Mouse (Mus musculus): ENCODE measurements around the gene Zfp598. TPM values are rescaled to one million over a fixed set of nuclear protein-coding genes. Genes with fewer than 3 reads are reported as not detected.

Zfp598 gene
- polyA plus RNA-seq, 2 experiments, result 29.9 to 91.4 TPM

DNA sequence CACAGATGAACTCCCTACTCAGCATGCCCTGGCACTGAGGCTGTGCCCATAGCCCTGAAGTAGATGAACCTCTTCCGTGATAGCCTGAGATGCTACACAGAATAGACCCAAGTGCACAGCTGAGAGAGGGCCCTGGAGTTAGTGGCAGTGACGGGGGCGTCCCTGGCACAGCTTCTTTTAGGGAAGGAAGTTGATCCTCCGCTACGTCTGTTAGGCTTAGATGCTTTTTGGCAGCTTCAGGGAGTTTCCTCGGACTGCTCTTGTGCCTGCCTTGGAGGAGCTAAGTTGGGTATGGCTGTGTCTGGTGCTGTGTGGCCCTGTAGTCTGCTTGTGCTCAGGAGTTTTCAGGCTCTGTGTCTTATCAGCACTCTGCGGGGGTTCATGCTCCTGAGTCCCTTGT, 4.8 kb downstream of the Zfp598 start:
- WGBS, result 85% methylated on average over 7 of the region's 7 CpGs
- Histone ChIP-seq H3K36me3 (ENCODE audit: control insufficient read depth, insufficient read depth, low read length) (peaks cover 28% of the 10 kb centered on the region), H3K4me1 (ENCODE audit: control insufficient read depth, insufficient read depth, low read length) (peaks cover 21% of the 10 kb centered on the region), H3K27me3 (ENCODE audit: control insufficient read depth, insufficient read depth, low read length) (no peaks in the 10 kb centered on the region), H3K9me3 (ENCODE audit: control insufficient read depth, low read length) (no peaks in the 10 kb centered on the region), H3K4me2 (replicated peaks; ENCODE audit: low read depth, low read length, severe bottlenecking) (no peak overlapping the region), H3K4me3 (replicated peaks; ENCODE audit: low read length) (no peak overlapping the region), H3K27ac (replicated peaks; ENCODE audit: low read depth, low read length) (no peak overlapping the region), H3K9ac (ENCODE audit: low read depth, low read length, severe bottlenecking) (no peak overlapping the region)
- TF ChIP-seq POLR2A (IDR thresholded peaks at IDR 0.05; ENCODE audit: borderline replicate concordance, extremely low read depth, insufficient read depth, insufficient read length), result no peak
- no peak for ATAC-seq (ENCODE audit: low FRiP score, low read depth)
- DNase-seq (ENCODE audit: low spot score), result no peak

GRCm38 (mm10) chr17:24676187-24676586, 6.7 kb downstream of the Zfp598 start:
- H3K9ac ChIP-seq (ENCODE audit: low read depth, low read length, severe bottlenecking), result no peak overlapping the region
- no peak overlapping the region for H3K4me2 ChIP-seq (replicated peaks; ENCODE audit: low read depth, low read length, severe bottlenecking)
- H3K4me1 ChIP-seq (ENCODE audit: control insufficient read depth, insufficient read depth, low read length), result peaks cover 12% of the 10 kb centered on the region
- WGBS, result 74% methylated on average over 2 of the region's 2 CpGs
- no peak overlapping the region for H3K27ac ChIP-seq (replicated peaks; ENCODE audit: low read depth, low read length)
- no peak overlapping the region for H3K4me3 ChIP-seq (replicated peaks; ENCODE audit: low read length)
- no peaks in the 10 kb centered on the region for H3K27me3 ChIP-seq (ENCODE audit: control insufficient read depth, insufficient read depth, low read length)
- ATAC-seq (ENCODE audit: low FRiP score, low read depth) (no peak), DNase-seq (ENCODE audit: low spot score) (peak; percentile 61)
- no peaks in the 10 kb centered on the region for H3K9me3 ChIP-seq (ENCODE audit: control insufficient read depth, low read length)
- peaks cover 47% of the 10 kb centered on the region for H3K36me3 ChIP-seq (ENCODE audit: control insufficient read depth, insufficient read depth, low read length)
- no peak for TF ChIP-seq POLR2A (IDR thresholded peaks at IDR 0.05; ENCODE audit: borderline replicate concordance, extremely low read depth, insufficient read depth, insufficient read length)

DNA sequence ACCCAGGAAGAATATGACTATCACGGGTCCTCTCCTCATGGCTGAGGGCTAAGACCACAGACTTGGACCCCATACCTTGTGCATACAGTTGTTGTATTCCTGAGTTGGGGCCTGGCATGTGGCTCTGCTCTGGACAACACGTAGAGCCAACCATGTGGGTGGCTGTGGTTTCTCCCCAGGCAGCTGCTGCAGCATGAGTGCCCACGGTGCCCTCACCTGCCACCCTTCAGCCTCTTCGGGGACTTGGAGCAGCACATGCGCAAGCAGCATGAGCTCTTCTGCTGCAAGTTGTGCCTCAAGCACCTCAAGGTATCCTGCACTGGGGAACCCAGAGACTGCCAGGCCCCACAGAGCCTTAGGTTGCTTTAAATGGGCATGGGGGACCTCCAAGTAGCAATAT, 7.4 kb downstream of the Zfp598 start:
- Histone ChIP-seq H3K9me3 (ENCODE audit: control insufficient read depth, low read length) (no peaks in the 10 kb centered on the region), H3K27me3 (ENCODE audit: control insufficient read depth, insufficient read depth, low read length) (no peaks in the 10 kb centered on the region), H3K4me2 (replicated peaks; ENCODE audit: low read depth, low read length, severe bottlenecking) (no peak overlapping the region), H3K36me3 (ENCODE audit: control insufficient read depth, insufficient read depth, low read length) (peaks cover 53% of the 10 kb centered on the region), H3K4me3 (replicated peaks; ENCODE audit: low read length) (no peak overlapping the region), H3K9ac (ENCODE audit: low read depth, low read length, severe bottlenecking) (no peak overlapping the region), H3K4me1 (ENCODE audit: control insufficient read depth, insufficient read depth, low read length) (peaks cover 5% of the 10 kb centered on the region), H3K27ac (replicated peaks; ENCODE audit: low read depth, low read length) (no peak overlapping the region)
- 93% methylated on average over 5 of the region's 5 CpGs for WGBS
- ATAC-seq (ENCODE audit: low FRiP score, low read depth) (no peak), DNase-seq (ENCODE audit: low spot score) (no peak)
- no peak for TF ChIP-seq POLR2A (IDR thresholded peaks at IDR 0.05; ENCODE audit: borderline replicate concordance, extremely low read depth, insufficient read depth, insufficient read length)

- no peaks in the 10 kb centered on the region for H3K4me1 ChIP-seq (ENCODE audit: control insufficient read depth, insufficient read depth, low read length)
- DNase-seq (ENCODE audit: low spot score) (no peak), ATAC-seq (ENCODE audit: low FRiP score, low read depth) (no peak)
- H3K4me2 ChIP-seq (replicated peaks; ENCODE audit: low read depth, low read length, severe bottlenecking), result no peak overlapping the region
- no peaks in the 10 kb centered on the region for H3K9me3 ChIP-seq (ENCODE audit: control insufficient read depth, low read length)
- TF ChIP-seq POLR2A (IDR thresholded peaks at IDR 0.05; ENCODE audit: borderline replicate concordance, extremely low read depth, insufficient read depth, insufficient read length), result no peak
- no peak overlapping the region for H3K27ac ChIP-seq (replicated peaks; ENCODE audit: low read depth, low read length)
- H3K36me3 ChIP-seq (ENCODE audit: control insufficient read depth, insufficient read depth, low read length), result peaks cover 59% of the 10 kb centered on the region
- H3K27me3 ChIP-seq (ENCODE audit: control insufficient read depth, insufficient read depth, low read length), result no peaks in the 10 kb centered on the region
- no peak overlapping the region for H3K9ac ChIP-seq (ENCODE audit: low read depth, low read length, severe bottlenecking)
- WGBS, result 88% methylated on average over 24 of the region's 24 CpGs
- H3K4me3 ChIP-seq (replicated peaks; ENCODE audit: low read length), result no peak overlapping the region
Measured at GRCm38 (mm10) chr17:24677500-24678080, 8.1 kb downstream of the Zfp598 start.

DNA sequence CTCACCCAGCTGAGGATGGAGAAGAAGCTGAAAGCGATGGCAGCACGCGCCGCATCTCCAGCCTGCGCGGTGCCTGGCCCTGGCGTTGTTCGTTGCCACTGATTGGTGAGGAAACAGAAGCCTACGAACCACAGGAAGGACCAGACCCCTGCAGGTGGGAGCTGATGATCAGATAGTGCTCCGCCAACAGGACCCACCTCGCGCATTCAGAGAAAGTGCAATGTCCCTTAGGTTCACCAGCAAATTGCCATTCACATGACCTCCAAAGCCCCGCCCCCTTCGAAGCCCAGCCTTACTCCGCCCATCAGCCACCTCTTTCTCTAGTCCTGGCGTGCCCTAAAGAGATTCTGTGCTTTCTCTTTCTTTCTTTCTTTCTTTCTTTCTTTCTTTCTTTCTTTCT, 17.0 kb downstream of the Zfp598 start:
- DNase-seq (ENCODE audit: low spot score) (no peak), ATAC-seq (ENCODE audit: low FRiP score, low read depth) (no peak)
- no peak for TF ChIP-seq POLR2A (IDR thresholded peaks at IDR 0.05; ENCODE audit: borderline replicate concordance, extremely low read depth, insufficient read depth, insufficient read length)
- no peak overlapping the region for H3K27ac ChIP-seq (replicated peaks; ENCODE audit: low read depth, low read length)
- no peak overlapping the region for H3K4me3 ChIP-seq (replicated peaks; ENCODE audit: low read length)
- WGBS, result 33% methylated on average over 16 of the region's 16 CpGs
- H3K4me2 ChIP-seq (replicated peaks; ENCODE audit: low read depth, low read length, severe bottlenecking), result 0 out of 2 replicates have a peak overlapping the region, but pooled peaks have one; percentile 2
- H3K36me3 ChIP-seq (ENCODE audit: control insufficient read depth, insufficient read depth, low read length), result peaks cover 8% of the 10 kb centered on the region
- peaks cover 38% of the 10 kb centered on the region for H3K27me3 ChIP-seq (ENCODE audit: control insufficient read depth, insufficient read depth, low read length)
- peaks cover 8% of the 10 kb centered on the region for H3K4me1 ChIP-seq (ENCODE audit: control insufficient read depth, insufficient read depth, low read length)
- no peak overlapping the region for H3K9ac ChIP-seq (ENCODE audit: low read depth, low read length, severe bottlenecking)
- H3K9me3 ChIP-seq (ENCODE audit: control insufficient read depth, low read length), result no peaks in the 10 kb centered on the region
